Mouse (Mus musculus) kidney, adult 8-10 months (tissue): Measurements from ENCODE around the gene Gkn3.

Experiments
- DNase-seq, 2 experiments: peaks; one replicate each; pipeline ENCODE4 v3.0.0; 2022

The Gkn3 gene

GRCm38 (mm10) chr6:87350829-87351228, 37.9 kb downstream of the Gkn3 start, which contains the start of gene Gkn1:
Gene Gkn1, minus strand, starts transcription at chr6:87350942.
- no peak for DNase-seq

- DNase-seq, result no peak
Measured at GRCm38 (mm10) chr6:87335935-87336295, 52.8 kb downstream of the Gkn3 start.

GRCm38 (mm10) chr6:87335091-87335934, 53.4 kb downstream of the Gkn3 start, which contains the start of gene Antxr1:
Gene Antxr1, minus strand, starts transcription at chr6:87335821.
- DNase-seq, result peak in 1 of 2 experiments; percentile 31

GRCm38 (mm10) chr6:87334361-87335090, 54.2 kb downstream of the Gkn3 start:
- no peak for DNase-seq
